Mouse (Mus musculus) heart, adult 11 months (tissue): Measurements from ENCODE around the gene Pcbd2.
"Not testable (repeated sequence)": the region's sequence is repeated elsewhere in the genome, so short reads cannot be mapped to it uniquely, and the experiment has no call there.

Experiments used
- DNase-seq: peaks from one replicate; pipeline ENCODE4 v3.0.0; 2022

Gene Pcbd2

DNA sequence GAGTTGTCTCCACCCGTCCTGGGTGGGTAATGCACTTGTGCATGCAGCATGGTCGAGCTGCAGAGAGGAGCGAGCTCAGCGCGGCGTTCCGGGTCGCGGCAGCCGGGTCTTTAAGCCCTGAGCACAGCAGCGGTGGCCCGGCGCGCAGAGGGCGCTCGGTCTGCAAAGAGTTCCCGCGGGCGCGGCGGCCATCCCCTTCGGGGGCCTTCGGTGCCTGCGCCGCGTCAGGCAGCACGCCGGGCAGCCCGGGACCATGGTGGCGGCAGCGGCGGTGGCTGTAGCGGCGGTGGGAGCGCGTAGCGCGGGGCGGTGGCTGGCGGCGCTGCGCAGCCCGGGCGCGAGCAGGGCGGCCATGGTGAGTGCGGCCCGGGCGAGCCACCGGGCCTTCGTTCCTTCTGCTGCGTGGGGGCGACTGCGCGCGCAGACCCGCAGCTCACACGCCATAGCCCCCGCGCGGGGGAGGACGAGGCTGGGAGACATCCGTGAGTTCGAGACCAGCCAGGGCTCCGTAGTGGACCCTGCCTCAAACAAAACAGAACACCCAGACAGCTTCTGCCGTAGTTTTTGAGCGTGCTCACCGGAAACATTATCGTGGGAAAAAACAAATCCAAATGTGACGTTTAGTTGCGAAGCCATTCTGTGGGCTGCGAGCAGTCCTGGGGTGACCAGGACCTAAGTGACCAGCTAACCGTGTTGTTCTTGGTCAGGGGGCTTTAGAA is at the start of gene Pcbd2:
Pcbd2 (plus strand) TSS at position 249 of the 719 bp plus-strand sequence.
- DNase-seq: peak; percentile 99

DNA sequence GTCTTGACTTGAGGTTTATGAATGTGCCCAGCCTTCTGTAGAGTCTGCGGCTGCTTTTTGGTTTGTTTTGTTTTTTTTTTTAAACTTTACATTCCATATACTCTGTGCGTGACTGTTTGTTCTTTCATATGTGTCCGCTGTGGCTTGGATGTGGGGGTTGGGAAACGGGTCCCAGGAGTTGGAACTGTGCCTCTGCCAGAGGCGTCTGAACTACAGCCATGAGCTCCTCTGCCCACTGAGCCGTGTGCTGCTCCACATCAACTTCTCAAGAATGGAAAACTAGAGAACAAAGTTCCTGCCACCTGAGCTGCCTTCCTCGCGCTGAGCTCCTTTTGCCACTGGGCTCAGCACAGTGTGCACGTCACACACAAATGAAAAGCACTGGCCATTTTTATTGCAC is 45.0 kb upstream of the Pcbd2 start:
- DNase-seq: no peak

DNA sequence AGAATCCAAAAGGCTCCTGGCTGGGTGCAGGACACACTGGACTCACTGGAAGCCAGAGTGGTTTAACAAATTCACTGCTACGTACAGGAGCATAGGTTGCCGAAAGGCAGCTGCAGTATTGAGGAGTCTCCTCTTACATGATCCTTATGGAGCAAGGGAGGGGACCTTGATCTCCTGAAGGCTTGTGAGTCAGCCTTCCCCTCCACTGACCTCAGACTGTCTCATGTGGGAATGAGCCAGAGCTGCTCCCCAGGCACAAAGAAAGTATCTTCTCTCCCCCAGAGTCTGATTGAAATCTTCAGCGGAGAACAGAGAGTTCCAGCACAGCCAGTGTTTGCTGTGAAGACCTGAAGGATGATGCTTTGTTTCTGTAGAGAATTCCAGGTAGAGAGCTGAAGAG is 43.6 kb upstream of the Pcbd2 start:
- DNase-seq: no peak

DNA sequence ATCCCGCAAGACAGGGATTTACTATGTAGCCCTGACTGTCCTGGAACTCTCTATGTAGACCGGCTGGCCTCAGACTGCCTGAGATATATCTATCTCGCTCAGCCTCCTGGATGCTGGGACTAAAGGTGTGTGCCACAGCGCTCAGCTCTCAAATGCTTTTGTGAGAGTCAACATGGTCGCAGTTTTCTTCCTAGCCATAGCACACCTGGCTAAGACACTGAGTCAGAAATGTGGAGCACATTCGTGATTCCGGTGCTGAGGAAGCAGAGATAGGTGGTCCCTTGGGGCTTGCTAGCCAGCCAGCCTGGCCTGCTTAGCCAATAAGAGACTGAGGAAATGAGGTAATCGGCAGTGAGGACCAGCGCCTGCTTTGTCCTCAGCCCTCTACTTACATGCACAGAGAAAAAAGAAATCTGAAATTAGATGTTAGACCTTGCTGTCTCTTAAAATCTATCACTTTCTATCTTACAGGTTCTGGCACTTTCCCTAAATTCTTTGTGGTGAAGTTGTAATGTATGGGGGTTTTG is 41.0 kb upstream of the Pcbd2 start:
- DNase-seq: no peak

DNA sequence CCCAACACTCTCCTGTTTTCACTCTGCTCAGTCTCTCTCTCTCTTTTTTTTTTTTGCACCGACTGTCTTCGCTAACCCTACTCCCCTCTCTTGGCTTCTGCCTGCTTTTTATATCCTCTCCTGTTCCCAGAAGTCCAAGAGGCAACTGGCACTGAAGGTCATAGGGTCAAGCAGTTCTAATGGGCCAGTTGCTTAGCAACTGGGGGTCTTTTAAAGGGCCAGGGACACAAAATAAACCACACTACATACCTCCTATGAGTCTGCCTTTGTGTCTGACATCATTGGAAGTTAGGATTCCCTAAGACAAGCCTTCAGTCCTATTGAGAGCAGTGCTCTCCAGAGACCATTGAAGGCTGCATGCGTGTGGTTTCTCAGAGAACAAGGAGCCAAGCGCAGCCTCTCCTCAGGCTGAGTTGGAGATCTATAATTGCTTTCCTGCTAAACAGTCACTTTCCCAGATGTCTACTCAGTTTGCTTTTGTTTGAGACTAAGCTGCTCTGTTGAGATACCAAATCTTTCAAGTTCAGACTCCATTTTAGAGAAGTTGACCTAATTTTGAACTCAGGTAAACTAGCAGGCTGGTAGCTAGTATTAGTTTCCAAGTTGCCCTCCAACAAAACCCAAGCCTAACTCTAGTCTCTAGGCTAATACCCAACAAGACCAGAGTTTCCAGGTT is 39.1 kb upstream of the Pcbd2 start:
- no peak for DNase-seq

DNA sequence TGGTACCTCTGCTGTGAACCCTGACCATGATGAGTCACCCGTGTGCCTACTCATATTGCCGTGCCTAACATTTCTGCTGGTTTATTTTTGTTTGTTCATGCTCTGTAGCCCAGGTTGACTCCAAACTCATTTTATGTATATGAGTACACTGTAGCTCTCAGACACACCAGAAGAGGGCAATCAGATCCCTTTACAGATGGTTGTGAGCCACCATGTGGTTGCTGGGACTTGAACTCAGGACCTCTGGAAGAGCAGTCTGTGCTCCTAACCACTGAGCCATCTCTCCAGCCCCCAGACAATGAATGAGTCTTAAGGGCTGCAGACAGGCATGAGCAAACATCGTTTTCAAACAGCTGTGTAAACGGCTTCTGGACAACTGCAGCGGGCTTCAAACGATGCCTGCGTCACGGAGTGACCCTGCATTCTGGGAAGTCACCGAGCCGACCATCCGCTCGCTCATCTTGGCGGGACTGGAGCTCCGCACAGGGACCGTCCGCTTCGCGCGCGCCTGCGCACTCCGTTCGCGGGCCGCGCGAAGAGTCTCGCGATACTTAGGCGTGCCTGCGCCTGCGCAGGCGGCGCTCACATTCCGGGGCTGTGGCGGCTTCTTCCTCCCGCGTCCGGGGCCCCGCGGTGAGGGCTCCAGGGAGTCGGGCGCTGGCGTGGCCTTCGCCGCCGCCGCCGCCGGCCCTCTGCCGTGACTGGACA is 34.5 kb upstream of the Pcbd2 start, which contains the start of gene B230219D22Rik:
B230219D22Rik (plus strand) TSS at position 590 of the 708 bp plus-strand sequence.
- peak; percentile 99 for DNase-seq

DNA sequence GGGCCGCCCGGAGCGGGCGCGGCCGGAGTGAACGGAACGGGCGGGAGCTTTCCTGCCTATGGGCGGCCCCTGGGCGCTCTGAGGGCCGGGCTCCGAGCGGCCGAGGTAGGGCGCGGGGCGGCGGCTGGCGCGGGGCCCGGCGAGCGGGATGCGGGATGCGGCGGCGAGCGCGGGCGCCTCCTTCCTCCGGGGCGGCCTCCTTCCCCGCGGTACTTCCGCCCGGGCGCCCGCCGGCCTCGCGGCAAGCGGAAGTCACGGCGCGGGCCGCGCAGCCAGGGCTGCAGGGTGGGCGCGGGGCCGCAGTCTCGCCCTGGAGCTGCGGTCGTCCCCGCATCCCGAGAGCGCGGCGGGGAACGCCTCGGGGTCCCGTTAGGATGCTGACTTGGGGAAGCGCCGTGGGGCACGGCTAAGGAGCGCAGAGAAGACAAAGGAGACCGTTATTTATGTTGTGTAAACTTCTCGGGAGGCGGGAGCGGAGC is 33.9 kb upstream of the Pcbd2 start:
- DNase-seq: no peak

DNA sequence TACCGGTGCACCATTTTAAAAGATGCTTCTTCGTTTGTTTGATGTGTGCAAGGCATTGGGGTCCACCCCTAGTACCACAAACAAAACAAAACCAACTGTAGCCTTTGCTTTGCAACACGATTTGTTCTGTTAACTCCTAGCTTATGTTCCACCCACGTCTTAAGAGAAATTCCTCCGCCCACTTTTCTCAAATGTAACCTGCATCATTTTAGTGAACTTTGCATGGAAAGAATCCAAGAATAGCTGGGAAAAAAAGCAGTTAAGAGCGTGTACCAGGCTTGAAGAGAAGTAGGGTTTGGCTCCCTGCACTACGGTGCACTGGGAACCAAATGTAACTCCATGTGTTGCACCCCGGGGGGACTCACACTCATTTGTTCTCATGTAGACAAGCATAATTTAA is 33.1 kb upstream of the Pcbd2 start:
- no peak for DNase-seq

DNA sequence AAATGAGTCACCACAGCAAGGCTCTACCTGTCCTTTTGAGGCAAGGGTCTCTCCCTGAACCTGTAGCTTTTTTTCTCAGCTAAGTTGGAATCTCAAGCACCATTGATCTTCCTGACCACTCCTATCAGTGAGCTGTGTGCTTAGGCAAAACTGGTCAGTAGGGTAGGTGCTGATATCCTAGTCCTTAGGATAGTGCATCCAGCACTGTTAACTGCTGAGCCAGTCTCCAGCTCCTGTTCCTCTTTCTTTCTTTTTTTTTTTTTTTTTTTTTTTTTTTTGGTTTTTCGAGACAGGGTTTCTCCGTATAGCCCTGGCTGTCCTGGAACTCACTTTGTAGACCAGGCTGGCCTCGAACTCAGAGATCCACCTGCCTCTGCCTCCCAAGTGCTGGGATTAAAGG is 31.2 kb upstream of the Pcbd2 start:
- DNase-seq: not testable (repeated sequence)

DNA sequence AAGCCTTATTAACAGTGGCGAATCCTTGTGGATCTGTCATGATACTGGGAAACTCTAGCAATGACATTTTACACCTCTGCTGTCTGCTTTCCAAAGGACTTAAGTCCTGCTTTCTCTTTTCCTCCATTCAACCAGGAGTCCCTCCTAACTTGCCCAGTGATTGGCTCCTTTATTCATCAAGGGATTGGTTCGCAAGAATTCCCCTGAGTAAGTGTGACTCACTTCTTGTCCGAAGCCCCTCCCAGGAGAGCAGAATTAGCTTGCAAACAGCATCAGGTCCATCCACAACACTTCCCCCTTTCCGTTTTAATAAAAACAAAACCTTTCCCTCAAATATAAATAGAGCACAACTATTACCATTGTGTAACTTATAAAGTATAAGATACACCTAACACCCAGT is 22.9 kb upstream of the Pcbd2 start:
- DNase-seq: no peak

DNA sequence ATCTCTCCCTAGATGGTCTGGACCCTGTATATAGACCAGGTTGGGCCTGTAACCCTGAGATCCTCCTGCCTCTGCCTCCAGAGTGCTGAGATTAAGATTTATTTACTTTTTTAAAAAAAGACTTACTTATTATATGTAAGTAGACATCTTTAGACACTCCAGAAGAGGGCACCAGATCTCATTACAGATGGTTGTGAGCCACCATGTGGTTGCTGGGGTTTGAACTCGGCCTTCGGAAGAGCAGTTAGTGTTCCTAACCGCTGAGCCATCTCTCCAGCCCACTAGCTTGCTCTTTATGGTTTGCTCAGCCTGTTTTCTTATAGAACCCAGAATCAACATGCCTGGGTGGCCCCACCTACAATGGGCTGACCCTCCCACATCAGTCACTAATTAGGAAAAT is 14.3 kb upstream of the Pcbd2 start:
- no peak for DNase-seq

DNA sequence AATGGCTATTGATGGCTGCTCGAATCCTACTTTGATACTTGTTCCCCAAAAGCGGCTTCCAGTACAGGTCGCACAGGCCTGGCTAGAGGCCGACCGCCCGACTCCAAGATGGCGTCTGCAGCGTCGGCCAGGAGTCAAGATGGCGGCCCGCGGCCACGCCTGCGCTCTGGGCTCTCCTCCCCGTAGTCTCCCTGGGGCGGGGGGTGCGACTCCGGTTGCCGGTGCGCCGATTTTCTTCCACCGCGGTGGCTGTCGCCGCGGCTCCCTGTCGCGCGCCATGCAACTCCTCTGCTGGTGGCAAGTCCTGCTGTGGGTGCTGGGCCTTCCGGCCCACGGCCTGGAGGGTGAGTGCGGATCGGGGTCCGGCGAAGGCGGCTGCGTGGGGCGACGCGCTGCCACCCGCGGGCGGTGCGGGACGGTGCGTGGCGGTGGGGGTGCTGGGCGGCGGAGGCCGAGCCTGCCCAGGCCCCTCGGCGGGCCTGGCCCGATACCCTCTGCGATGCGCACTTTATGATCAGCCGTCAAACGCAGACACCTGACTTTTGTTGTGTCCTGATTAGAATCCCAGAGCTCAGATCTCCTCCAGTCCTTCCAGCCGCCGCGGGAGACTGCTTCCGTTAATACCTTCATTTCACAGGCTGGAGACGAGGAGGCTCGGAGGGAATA is 12.5 kb upstream of the Pcbd2 start, which contains the start of gene Txndc15:
Txndc15 (plus strand) TSS at position 150 of the 666 bp plus-strand sequence.
- peak; percentile 99 for DNase-seq

DNA sequence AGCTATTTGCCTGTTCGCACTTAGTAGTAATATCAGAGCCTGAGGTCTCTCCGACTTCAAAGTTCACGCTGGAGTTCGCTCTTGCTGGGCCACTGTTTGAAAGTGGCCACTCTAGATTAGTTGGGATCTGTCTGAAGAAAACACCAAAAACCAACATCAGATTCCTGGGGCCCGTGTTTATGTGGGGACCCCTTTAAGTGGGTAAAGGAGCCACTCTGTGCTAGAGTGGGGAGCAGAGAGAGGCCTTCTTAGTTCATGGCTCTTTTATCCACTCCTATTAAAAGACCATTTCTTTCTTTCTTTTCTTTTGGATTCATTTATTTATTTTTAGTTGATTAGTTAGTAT is 12.0 kb upstream of the Pcbd2 start:
- DNase-seq: no peak

DNA sequence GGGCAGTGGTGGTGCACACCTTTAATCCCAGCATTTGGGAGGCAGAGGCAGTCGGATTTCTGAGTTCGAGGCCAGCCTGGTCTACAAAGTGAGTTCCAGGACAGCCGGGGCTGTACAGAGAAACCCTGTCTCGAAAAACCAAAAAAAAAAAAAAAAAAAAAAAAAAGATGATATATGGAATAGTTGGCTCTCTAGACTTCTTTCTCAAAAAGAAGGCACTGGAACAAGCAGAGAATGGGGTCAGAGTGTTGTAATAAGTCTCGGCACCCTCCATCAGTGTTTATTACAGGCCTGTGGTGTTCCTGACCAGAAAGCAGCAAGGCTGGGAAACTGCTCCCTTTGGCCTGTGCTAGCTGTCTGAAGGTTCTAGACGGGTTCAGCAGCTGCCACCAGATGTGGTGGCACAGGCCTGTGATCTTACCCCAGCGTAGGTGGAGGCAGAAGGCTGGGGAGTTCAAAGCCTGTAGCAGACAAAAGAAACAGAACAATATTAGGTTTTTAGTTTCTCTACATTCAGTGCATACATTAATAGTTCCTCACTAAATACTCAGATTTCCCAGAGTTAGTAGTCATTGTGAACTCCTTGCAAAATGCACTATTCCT is 11.2 kb upstream of the Pcbd2 start:
- DNase-seq: no peak

DNA sequence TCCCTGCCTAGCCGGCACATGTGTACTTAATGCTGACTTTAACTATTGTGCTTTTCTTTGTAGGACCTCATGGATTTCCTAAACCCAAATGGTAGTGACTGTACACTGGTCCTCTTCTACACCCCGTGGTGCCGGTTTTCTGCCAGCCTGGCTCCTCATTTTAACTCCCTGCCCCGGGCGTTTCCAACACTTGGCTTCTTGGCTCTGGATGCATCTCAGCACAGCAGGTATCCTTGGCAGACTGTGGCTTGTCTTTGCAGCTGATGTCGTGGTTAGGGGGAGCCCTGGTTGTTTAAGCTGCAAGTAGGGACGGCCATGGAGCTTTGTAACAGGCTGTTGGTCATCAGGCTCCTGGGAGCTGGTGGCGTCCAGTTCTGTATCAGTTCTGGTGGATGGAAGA is 5.7 kb upstream of the Pcbd2 start:
- no peak for DNase-seq

DNA sequence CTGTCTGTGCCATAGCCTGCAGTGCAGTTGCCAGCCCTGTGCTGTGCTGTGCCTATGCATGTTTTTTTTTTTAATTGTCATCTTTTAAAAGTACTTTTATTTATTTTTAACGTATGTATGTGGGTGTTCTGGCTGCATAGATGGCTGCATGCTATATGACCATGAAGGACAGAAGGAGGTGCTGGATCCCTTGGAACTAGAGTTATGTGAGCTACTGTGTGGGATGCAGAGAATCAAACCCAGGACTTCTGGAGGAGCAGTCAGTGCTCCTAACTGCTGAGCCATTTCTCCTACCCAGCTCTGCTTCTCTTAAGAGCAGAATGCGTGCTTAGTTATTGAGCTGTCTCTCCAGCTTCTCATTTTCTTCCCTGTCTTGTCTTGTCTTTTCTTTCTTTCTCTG is 5.2 kb upstream of the Pcbd2 start:
- DNase-seq: no peak

DNA sequence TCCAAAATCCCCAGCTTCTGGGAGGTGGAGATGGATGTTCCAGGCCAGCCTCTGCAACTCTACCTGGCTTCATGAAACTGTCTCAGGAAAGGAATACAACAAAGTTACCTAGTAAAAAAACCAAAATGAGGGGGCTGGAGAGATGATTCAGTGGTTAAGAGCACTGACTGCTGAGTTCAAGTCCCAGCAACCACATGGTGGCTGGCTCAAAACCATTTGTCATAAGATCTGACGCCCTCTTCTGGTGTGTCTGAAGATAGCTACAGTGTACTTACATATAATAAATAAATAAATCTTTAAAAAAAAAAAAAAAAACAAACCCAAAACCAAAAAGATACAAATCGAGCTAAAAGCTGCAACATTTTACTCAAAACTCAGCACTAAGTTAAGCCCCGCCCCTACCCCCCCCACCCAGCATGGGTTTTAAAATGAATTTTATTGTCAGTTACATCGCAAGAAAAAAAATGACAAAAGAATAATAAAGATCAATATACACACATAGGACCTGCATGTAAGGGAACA is 509 bp upstream of the Pcbd2 start:
- DNase-seq: no peak

DNA sequence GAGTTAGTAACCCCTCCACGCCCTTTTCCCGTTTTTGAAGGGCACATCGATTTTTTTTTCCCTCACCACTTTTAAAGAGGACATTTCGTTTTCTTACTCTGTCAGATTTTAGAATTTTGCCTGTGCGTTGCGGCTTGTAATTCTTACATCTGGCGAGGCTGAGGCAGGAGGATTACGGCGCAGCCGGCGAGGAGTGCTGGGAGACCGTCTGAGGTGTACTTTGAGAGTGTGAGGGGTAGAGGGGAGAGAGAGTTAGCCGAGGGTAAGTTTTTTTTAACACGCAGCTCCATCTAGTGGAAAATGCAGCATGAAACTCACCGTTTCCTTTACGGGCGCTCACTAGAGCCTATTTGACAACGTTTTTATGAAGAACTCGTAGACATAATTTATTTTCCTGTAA is 671 bp downstream of the Pcbd2 start:
- DNase-seq: peak; percentile 96

DNA sequence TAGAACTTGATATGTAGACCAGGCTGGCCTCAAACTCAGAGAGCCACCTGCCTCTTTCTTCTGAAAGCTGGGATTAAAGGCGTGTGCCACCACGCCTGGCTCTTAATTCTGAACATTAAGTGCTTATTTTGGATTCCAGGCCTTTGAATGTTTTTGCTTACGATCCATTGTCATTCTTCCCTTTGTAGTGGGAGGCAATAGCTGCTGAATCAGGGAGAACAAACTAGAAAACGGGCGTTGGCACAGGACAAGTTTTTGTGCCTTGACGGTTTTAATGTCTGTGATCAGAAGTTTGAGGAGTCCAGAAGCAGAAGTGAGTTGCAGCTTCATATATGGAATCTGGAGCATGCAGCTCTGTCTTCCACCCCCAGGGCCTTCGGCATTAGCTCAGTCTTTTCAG is 3.5 kb downstream of the Pcbd2 start:
- no peak for DNase-seq

DNA sequence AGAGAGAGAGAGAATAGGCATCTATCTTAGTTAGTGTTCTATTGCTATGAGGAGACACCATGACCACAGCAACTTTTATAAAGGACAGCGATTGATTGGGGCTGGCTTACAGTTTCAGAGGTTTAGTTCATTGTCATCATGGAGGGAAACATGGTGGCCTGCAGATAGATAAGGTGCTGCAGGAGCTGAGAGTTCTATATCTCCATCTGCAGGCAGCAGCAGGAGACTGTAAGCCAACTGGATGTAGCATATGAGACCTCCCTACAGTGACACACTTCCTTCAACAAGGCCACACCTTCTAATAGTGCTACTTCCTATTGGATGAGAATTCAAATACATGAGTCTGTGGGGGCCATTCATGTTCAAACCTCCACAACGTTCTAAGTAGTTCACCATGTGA is 5.0 kb downstream of the Pcbd2 start:
- no peak for DNase-seq

DNA sequence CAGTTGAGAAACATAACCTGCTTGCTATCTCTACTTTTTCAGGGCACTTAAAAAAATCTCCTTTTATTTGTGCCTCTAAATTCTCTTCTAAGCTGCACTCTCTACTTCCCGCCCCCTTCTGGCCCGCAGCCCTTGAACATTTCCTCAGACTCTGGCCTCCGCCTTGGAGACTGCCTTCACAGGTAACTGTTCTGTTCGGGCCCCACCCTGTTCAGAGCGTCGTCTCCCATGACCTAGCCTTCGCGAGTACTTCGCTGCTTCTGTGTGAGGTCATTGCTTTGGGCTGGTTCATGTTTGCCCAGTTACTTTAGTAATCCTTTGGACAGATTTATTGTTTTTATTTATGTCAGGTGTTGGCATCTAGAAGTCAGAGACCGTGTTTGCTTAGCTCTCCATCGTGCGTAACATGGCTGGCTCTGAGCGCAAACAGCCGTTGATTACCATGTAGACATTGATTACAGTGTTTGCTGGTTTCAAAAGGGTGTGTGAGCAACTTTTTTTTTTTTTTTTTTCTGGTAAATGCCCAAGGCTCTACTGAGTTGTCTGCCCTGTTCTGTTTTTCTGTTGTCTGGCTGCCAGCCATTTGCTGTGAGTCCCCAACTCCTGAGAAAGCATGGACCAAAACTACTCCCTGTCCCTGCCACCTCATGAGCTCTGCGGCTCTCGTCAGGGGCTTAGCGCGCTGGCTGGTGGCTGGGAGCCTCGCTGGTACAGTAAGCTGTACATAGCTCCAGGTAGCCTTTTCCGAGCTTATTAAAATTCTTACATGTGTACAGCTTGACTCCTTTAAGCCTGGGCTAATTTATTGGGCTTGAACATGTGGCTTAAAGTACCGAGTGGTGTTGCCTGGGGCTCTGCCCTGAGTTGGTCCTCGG is 6.7 kb downstream of the Pcbd2 start:
- no peak for DNase-seq
